In the genomic region with DNA sequence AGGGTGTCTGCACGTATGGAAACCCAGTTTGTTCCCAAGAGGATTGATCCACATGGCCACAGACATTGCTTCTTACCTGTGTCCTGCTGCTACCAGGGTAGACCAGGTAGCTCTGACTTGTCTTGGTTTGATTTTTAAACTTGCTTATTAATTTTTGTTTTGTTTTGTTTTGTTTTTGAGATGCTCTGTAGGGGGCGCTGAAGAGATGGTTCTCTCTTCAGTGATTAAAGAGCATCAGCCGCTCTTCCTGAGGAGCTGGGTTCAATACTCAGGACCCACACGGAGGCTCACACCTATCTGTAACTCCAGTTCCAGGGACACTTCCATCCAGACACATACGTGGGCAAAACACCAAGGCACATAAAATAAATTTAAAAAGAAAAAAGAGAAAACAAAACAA, we compare ENCODE assay signal across 25 mouse cellular contexts. TPM values are rescaled to one million over a fixed set of nuclear protein-coding genes. Genes with fewer than 3 reads are reported as not detected.
A peak's percentile ranks its signal among the peaks of the same experiment; 100 is the strongest.
DNase-seq lines count a peak whose midpoint lies in the region; ATAC-seq and TF ChIP-seq lines count a peak whose summit lies in the region.
"Had no signal": no experiment of that assay in that cellular context is flagged by ENCODE, and none has a peak within 500 bp of the region (broad histone marks: within the 10 kb centered on the region; RNA-seq: fewer than 3 reads in every experiment).

No protein-coding gene starts in this region.

- H3K9me3 ChIP-seq in forebrain, postnatal 0 days (ENCODE audit: low read length), result no peaks in the 10 kb centered on the region
- no peaks in the 10 kb centered on the region for H3K9me3 ChIP-seq in forebrain, embryonic 13.5 days (replicated peaks)
- H3K9me3 ChIP-seq in liver, postnatal 0 days (ENCODE audit: low read length), result no peaks in the 10 kb centered on the region
- no peaks in the 10 kb centered on the region for H3K9me3 ChIP-seq in liver, embryonic 11.5 days (ENCODE audit: control insufficient read depth, low read length)
- H3K9me3 ChIP-seq: forebrain, embryonic 12.5 days; heart, embryonic 13.5 days; liver, embryonic 13.5 days; neural tube, embryonic 13.5 days had no signal

- 52% methylated on average over 5 of the region's 5 CpGs for WGBS in forebrain, postnatal 0 days
- WGBS in forebrain, embryonic 13.5 days, result 54% methylated on average over 5 of the region's 5 CpGs
- 51% methylated on average over 5 of the region's 5 CpGs for WGBS in liver, postnatal 0 days (ENCODE audit: insufficient replicate concordance)
- 50% methylated on average over 5 of the region's 5 CpGs for WGBS in liver, embryonic 11.5 days

- no peak overlapping the region for H3K27ac ChIP-seq in forebrain, postnatal 0 days (ENCODE audit: low read depth, low read length)
- H3K27ac ChIP-seq in forebrain, embryonic 13.5 days, result no peak overlapping the region
- H3K27ac ChIP-seq in liver, postnatal 0 days (ENCODE audit: low read depth), result no peak overlapping the region
- no peak overlapping the region for H3K27ac ChIP-seq in liver, embryonic 11.5 days (ENCODE audit: low read depth, low read length)
- H3K27ac ChIP-seq: forebrain, embryonic 12.5 days; heart, embryonic 13.5 days; liver, embryonic 13.5 days had no signal

- peak; percentile 17; the same call in 1 of the 2 replicates for TF ChIP-seq CTCF in forebrain, postnatal 0 days (IDR thresholded peaks at IDR 0.05; ENCODE audit: low read depth)
- peak; percentile 35 for TF ChIP-seq CTCF in liver, postnatal 0 days (IDR thresholded peaks at IDR 0.05; ENCODE audit: low read depth)

- H3K4me3 ChIP-seq in forebrain, postnatal 0 days (ENCODE audit: low read depth, low read length), result no peak overlapping the region
- H3K4me3 ChIP-seq in forebrain, embryonic 13.5 days, result no peak overlapping the region
- H3K4me3 ChIP-seq in liver, postnatal 0 days (ENCODE audit: low read depth, low read length), result no peak overlapping the region
- no peak overlapping the region for H3K4me3 ChIP-seq in liver, embryonic 11.5 days (ENCODE audit: low read depth, low read length)
- H3K4me3 ChIP-seq: forebrain, embryonic 12.5 days; heart, embryonic 13.5 days; liver, embryonic 13.5 days; neural tube, embryonic 13.5 days had no signal

- no peaks in the 10 kb centered on the region for H3K4me1 ChIP-seq in forebrain, postnatal 0 days (ENCODE audit: insufficient read depth)
- H3K4me1 ChIP-seq in forebrain, embryonic 13.5 days, result no peaks in the 10 kb centered on the region
- H3K4me1 ChIP-seq in liver, postnatal 0 days (ENCODE audit: insufficient read depth), result 0 out of 2 replicates have a peak, but pooled peaks cover 3% of the 10 kb centered on the region
- peaks cover 7% of the 10 kb centered on the region; the same call in 1 of the 2 replicates for H3K4me1 ChIP-seq in liver, embryonic 11.5 days (replicated peaks; ENCODE audit: control insufficient read depth, insufficient read depth, low read length)
- H3K4me1 ChIP-seq: forebrain, embryonic 12.5 days; liver, embryonic 13.5 days had no signal

- no peak for TF ChIP-seq EP300 in liver, postnatal 0 days (IDR thresholded peaks at IDR 0.05; ENCODE audit: low read depth)

- no peak overlapping the region for H3K9ac ChIP-seq in forebrain, postnatal 0 days
- no peak overlapping the region for H3K9ac ChIP-seq in forebrain, embryonic 13.5 days
- H3K9ac ChIP-seq in liver, postnatal 0 days (replicated peaks), result no peak overlapping the region
- H3K9ac ChIP-seq in liver, embryonic 11.5 days (ENCODE audit: low read depth, low read length), result no peak overlapping the region
- H3K9ac ChIP-seq: forebrain, embryonic 12.5 days; heart, embryonic 13.5 days; liver, embryonic 13.5 days; neural tube, embryonic 13.5 days had no signal

- H3K27me3 ChIP-seq in forebrain, postnatal 0 days (ENCODE audit: insufficient read depth, low read length), result no peaks in the 10 kb centered on the region
- H3K27me3 ChIP-seq in forebrain, embryonic 13.5 days, result no peaks in the 10 kb centered on the region
- H3K27me3 ChIP-seq in liver, postnatal 0 days (ENCODE audit: insufficient read depth, low read length), result no peaks in the 10 kb centered on the region
- H3K27me3 ChIP-seq in liver, embryonic 11.5 days (replicated peaks; ENCODE audit: control insufficient read depth, insufficient read depth, low read length), result no peaks in the 10 kb centered on the region
- H3K27me3 ChIP-seq: forebrain, embryonic 12.5 days; heart, embryonic 13.5 days; liver, embryonic 13.5 days; neural tube, embryonic 13.5 days had no signal

- H3K4me2 ChIP-seq in forebrain, postnatal 0 days (ENCODE audit: low read depth), result no peak overlapping the region
- H3K4me2 ChIP-seq in forebrain, embryonic 13.5 days, result no peak overlapping the region
- no peak overlapping the region for H3K4me2 ChIP-seq in liver, postnatal 0 days (ENCODE audit: low read depth, low read length)
- no peak overlapping the region for H3K4me2 ChIP-seq in liver, embryonic 11.5 days
- H3K4me2 ChIP-seq: forebrain, embryonic 12.5 days; heart, embryonic 13.5 days; liver, embryonic 13.5 days; neural tube, embryonic 13.5 days had no signal

- no peaks in the 10 kb centered on the region for H3K36me3 ChIP-seq in forebrain, postnatal 0 days (ENCODE audit: insufficient read depth)
- H3K36me3 ChIP-seq in forebrain, embryonic 13.5 days (ENCODE audit: poor library complexity, severe bottlenecking), result no peaks in the 10 kb centered on the region
- H3K36me3 ChIP-seq in liver, postnatal 0 days (replicated peaks; ENCODE audit: insufficient read depth, low read length), result no peaks in the 10 kb centered on the region
- no peaks in the 10 kb centered on the region for H3K36me3 ChIP-seq in liver, embryonic 11.5 days (ENCODE audit: control insufficient read depth, insufficient read depth, low read length)
- H3K36me3 ChIP-seq: forebrain, embryonic 12.5 days; heart, embryonic 13.5 days; liver, embryonic 13.5 days; neural tube, embryonic 13.5 days had no signal

- no peak for ATAC-seq in forebrain, postnatal 0 days
- ATAC-seq in forebrain, embryonic 13.5 days, result no peak
- ATAC-seq in liver, postnatal 0 days, result no peak
- no peak for ATAC-seq in liver, embryonic 11.5 days (replicated peaks; ENCODE audit: low FRiP score)
- ATAC-seq: hindbrain, embryonic 16.5 days had no signal

- no peak for DNase-seq in forebrain, postnatal 0 days
- no peak for DNase-seq in liver, postnatal 0 days
- no peak for DNase-seq in liver, embryonic 11.5 days (ENCODE audit: low spot score)
- peak; percentile 24 for DNase-seq in NIH3T3 (ENCODE audit: low read depth)
- DNase-seq in retina, postnatal 1 day, result peak; percentile 24
- DNase-seq in adrenal gland, adult 8-10 months, result no peak
- no peak for DNase-seq in urinary bladder, postnatal 14 days (ENCODE audit: low spot score)
- DNase-seq: adrenal gland, postnatal 36 days; cerebellum, adult 9-10 months; heart, postnatal 36 days; kidney, adult 8-10 months; layer of hippocampus, postnatal 36 days; liver, embryonic 13.5 days; lung, postnatal 14 days; right cerebral cortex, postnatal 4 days; thymus, postnatal 25 days had no signal

RNA-seq across cellular contexts. Expression of a gene that starts 14.1 kb away (rescaled TPM):
- total RNA-seq in forebrain, postnatal 0 days (2014; rRNA removed), result 0.08 and 1.2 TPM in 2 replicates
- 0.22 and 0.38 TPM in 2 replicates for polyA plus RNA-seq in forebrain, postnatal 0 days (2015; fragmentation: Nextera tagmentation; extraction: Ambion mirVana)
- polyA plus RNA-seq in forebrain, embryonic 13.5 days (2015; fragmentation: Nextera tagmentation; extraction: Ambion mirVana), result 0.28 and 0.98 TPM in 2 replicates
- polyA plus RNA-seq in liver, postnatal 0 days (2015; fragmentation: Nextera tagmentation; extraction: Ambion mirVana), result 0.13 TPM in 1 of 2 replicates, not detected in the other
- not detected in 2 replicates for polyA plus RNA-seq in liver, embryonic 11.5 days (2014; fragmentation: Nextera tagmentation; extraction: Ambion mirVana)
- total RNA-seq in adrenal gland, adult 8-10 months (2022), result under 1 TPM in 3 of 4 experiments, not detected in 1; 0.25 to 0.49 (median 0.38) TPM
- total RNA-seq: gastrocnemius, postnatal 4 days; heart, postnatal 36 days; megakaryocyte-erythroid progenitor cell, adult 5-6 weeks had no signal
- polyA plus RNA-seq: heart, embryonic 13.5 days; limb, embryonic 11.5 days; testis, adult 2 months had no signal

RNA-seq across cellular contexts. Expression of a gene that starts 33.3 kb away (rescaled TPM):
- total RNA-seq in forebrain, postnatal 0 days (2014; rRNA removed), result 14.2 and 15.2 TPM in 2 replicates
- 3.8 and 5.1 TPM in 2 replicates for polyA plus RNA-seq in forebrain, postnatal 0 days (2015; fragmentation: Nextera tagmentation; extraction: Ambion mirVana)
- 8.1 and 10.1 TPM in 2 replicates for polyA plus RNA-seq in forebrain, embryonic 13.5 days (2015; fragmentation: Nextera tagmentation; extraction: Ambion mirVana)
- polyA plus RNA-seq in liver, postnatal 0 days (2015; fragmentation: Nextera tagmentation; extraction: Ambion mirVana), result 1.3 and 1.6 TPM in 2 replicates
- polyA plus RNA-seq in liver, embryonic 11.5 days (2014; fragmentation: Nextera tagmentation; extraction: Ambion mirVana), result 3.3 and 4.8 TPM in 2 replicates
- total RNA-seq in adrenal gland, adult 8-10 months (2022), result 10 to 100 TPM; 11.8 to 20.3 (median 15.2) TPM

Comparison
In these comparisons a context has a peak if more than half of its experiments do, and no peak if none do; other contexts are left out.
1. DNase-seq: peak in NIH3T3 (single experiment) and retina, postnatal 1 day (single experiment); none in forebrain, postnatal 0 days (single experiment), liver, postnatal 0 days (single experiment), liver, embryonic 11.5 days (single experiment), adrenal gland, adult 8-10 months (single experiment) and urinary bladder, postnatal 14 days (single experiment).